Mouse (Mus musculus) urinary bladder, postnatal 0 days (tissue): ENCODE results near the gene Slc7a4. TPM values are rescaled to one million over a fixed set of nuclear protein-coding genes. Genes with fewer than 3 reads are reported as not detected.

Source experiments
- polyA plus RNA-seq: library from polyadenylated mRNA; unstranded; fragments of >200 nt; fragmentation: Nextera tagmentation; extraction: Ambion mirVana; gene quantifications from 2 replicates; pipeline ENCODE4 v1.2.1, GENCODE M21; 2015

Gene Slc7a4
- 8.8 and 9.6 TPM in 2 replicates for polyA plus RNA-seq

DNA sequence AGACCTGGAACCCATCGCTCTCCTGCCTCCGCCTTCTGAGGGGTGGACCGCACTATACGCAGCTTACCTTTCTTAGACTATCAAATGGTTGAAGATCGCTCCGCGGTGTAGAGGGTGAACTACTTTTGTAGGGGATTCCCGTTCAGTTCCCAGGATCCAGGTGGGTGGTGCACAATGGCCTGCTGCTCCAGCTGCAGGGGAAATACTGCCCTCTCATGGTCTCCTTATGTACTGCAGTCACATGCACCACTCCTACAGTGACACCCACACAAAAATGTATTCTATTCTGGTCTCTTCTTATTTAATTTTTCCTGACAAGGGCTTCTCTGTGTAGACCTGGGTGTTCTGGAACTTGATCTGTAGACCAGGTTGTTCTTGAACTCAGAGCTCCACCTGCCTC lies at the start of gene Slc7a4:
Gene Slc7a4, minus strand, starts transcription at position 151 of the 400 bp plus-strand sequence.

DNA sequence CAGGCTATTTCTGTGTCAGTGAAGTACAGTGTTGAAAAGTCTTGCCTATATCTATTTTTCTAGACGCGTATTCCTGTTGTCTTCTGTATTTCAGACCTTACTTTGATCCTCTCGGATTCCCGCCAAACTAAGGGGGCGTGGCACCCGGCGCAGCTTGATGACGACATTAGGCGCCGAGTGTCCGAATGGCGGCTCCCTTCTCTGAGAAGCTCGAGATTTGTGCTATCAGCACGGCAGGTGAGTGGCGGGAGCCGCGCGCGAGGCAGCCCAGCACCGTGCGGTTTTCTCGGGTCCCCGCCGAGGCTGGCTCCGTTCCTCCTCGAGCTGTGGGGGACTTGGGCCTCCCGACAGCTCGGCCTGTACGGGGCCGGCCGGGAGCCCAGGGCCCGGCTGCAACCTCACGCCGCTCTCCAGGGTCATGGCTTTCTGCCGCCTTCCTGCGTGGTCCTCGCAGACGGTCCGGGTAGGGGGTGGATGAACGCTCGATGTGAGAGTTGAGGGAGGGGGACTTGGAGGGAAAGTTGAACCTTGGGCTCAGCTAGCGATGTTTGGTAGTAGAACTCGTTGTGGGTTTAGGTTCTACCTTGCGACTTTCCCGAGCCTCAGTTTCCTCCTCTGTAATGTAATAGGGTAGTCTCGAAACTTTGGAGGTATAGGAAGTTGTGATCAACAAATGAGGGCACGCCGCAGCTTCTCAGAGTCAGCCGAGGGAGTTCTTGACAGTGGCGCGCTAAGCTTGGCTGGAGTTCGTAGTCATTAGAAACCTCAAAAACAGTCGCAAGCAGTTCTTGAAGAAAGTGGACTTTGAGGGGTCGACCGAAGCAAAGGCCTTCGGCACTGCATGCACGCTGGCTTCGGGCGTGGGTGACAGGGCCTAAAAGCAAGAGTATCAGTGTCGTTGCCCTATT lies 36.4 kb upstream of the Slc7a4 start, which contains the start of gene Smpd4:
Gene Smpd4, plus strand, starts transcription at position 157 of the 908 bp plus-strand sequence.

DNA sequence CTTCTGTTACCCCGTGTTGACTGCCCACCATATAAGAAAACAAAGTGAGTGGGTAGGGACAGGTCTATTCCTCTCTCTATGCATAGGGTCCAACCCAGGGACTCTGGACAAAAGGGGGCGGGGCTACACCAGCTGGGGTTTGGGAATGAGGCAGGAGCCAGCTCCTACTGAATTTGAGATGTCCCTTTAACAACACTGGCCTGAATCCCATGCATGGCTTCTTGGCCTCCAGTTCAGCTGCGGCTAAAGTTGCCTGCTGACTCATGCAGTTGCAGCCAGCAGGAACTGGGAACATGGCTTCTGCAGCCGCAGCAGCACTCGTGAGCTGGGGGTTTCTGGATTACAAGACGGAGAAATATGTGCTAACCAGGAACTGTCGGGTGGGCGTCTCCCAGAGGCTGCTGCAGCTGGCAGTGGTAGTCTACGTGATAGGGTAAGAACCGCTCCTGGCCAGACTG lies 21.2 kb downstream of the Slc7a4 start, which contains the start of gene P2rx6:
Gene P2rx6, plus strand, starts transcription at position 135 of the 458 bp plus-strand sequence.

DNA sequence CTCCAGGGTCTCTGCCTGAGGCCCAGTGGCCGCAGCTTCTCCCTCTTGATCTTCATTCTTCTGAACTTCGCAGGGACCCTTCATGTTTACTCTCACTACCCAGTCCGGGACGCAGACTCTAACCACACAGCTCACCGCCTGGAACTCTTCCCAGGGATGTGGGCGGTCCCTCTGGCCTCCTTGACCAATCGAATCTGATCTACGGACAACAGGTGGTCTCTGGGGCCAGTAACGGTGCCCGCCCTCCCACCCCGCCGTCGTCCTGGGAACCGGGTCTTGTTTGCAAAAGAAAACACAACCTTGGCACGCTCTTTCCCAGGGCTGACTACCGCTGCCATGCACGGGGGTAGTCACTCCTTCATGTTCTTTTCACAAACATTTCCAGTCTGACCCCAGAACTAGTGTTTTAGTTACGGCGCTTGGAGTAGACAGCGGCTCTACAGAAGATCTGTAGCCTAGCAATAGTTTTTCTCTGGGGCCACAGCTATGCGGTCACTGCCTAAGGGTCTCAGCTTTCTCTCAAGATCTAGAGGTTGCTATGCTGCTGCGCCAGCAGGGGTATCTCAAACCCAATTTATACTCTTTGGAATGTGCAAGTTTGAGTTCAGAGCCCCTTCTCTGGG lies 21.8 kb downstream of the Slc7a4 start, which contains the start of gene Lrrc74b:
Gene Lrrc74b, minus strand, starts transcription at position 120 of the 623 bp plus-strand sequence.

DNA sequence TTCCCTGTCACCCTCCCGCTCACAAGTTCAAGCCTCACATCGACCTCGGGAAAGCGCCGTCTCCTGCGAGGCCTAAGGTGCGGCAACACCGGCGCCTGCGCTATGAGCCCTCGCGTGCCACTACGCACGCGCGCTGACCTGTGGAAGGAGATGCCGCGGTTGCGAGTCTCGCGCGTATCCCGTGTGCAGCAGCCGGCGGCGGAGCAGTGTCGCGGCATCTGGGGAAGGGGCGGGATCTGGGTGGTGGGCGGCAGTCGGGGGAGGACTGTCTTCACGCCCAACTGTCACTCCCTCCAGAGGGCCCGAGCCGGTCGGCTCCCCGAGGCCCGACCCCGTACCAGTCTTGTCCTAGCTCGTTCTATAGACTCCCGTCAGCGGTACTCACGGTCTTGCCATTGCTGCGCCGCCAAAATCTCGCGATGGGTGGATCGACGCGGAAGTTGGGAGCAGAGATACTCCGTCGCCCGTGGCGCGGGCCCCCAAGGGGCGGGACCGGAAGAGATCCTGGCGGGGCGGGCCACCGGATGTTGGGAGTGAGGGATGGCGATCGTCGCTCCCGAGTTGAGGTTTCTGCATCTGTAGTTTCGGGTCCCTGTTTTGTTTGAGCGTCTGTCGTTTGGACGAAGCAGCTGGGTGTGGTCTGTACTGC lies 52.2 kb downstream of the Slc7a4 start, which contains the start of gene Thap7:
Gene Thap7, minus strand, starts transcription at position 497 of the 649 bp plus-strand sequence.

Other genes with a start within 250 kb of the Slc7a4 start
- 12.3 and 13.3 TPM in 2 replicates for gene Snap29, start 177.2 kb downstream of the Slc7a4 start, polyA plus RNA-seq
- gene Pi4ka, start 176.9 kb downstream of the Slc7a4 start, polyA plus RNA-seq = 17.7 and 19.5 TPM in 2 replicates
- 30.0 and 30.1 TPM in 2 replicates for gene Crkl, start 131.2 kb downstream of the Slc7a4 start, polyA plus RNA-seq
- gene Aifm3, start 93.6 kb downstream of the Slc7a4 start, polyA plus RNA-seq = 0.06 and 0.08 TPM in 2 replicates
- 35.7 and 35.8 TPM in 2 replicates for gene Lztr1, start 74.5 kb downstream of the Slc7a4 start, polyA plus RNA-seq
- 43.0 and 44.5 TPM in 2 replicates for gene Thap7, start 52.1 kb downstream of the Slc7a4 start, polyA plus RNA-seq
- gene Lrrc74b, start 22.0 kb downstream of the Slc7a4 start, polyA plus RNA-seq = 0.07 and 0.10 TPM in 2 replicates
- 1.2 and 1.5 TPM in 2 replicates for gene P2rx6, start 21.3 kb downstream of the Slc7a4 start, polyA plus RNA-seq
- gene Smpd4, start 36.1 kb upstream of the Slc7a4 start, polyA plus RNA-seq = 9.0 and 9.5 TPM in 2 replicates
- gene Ccdc74a, start 63.3 kb upstream of the Slc7a4 start, polyA plus RNA-seq = 3.1 and 4.2 TPM in 2 replicates
- 31.4 and 35.8 TPM in 2 replicates for gene Med15, start 149.7 kb upstream of the Slc7a4 start, polyA plus RNA-seq
- 28.1 and 30.7 TPM in 2 replicates for gene Klhl22, start 176.4 kb upstream of the Slc7a4 start, polyA plus RNA-seq
- gene Scarf2, start 214.1 kb upstream of the Slc7a4 start, polyA plus RNA-seq = 9.4 and 11.1 TPM in 2 replicates
- gene B830017H08Rik, start 249.9 kb upstream of the Slc7a4 start, polyA plus RNA-seq = not detected in 2 replicates